Mouse (Mus musculus) B cell, adult 2 months (primary cell): ENCODE results near the gene Nfkbib.

ENCODE experiments used
- DNase-seq, 2 experiments: peaks; one replicate each; pipeline ENCODE4 v3.0.0; 2022

Nfkbib gene

GRCm38 (mm10) chr7:28716590-28717281 is 50.6 kb downstream of the Nfkbib start, which contains the start of gene Fbxo17:
Gene Fbxo17, plus strand, starts transcription at chr7:28716804.
- peak; percentile 45 to 47 for DNase-seq

GRCm38 (mm10) chr7:28715598-28715997 is 51.7 kb downstream of the Nfkbib start:
- no peak for DNase-seq

GRCm38 (mm10) chr7:28714667-28715066 is 52.6 kb downstream of the Nfkbib start:
- DNase-seq: no peak

GRCm38 (mm10) chr7:28710962-28711361 is 56.4 kb downstream of the Nfkbib start:
- DNase-seq: peak in 1 of 2 experiments; percentile 20

- no peak for DNase-seq
Measured at GRCm38 (mm10) chr7:28709454-28709853, 57.9 kb downstream of the Nfkbib start.
